Mouse (Mus musculus) liver (tissue): ENCODE data around the gene 1810009J06Rik.
"Not testable (repeated sequence)": the region's sequence is repeated elsewhere in the genome, so short reads cannot be mapped to it uniquely, and the experiment has no call there.

Source experiments
- DNase-seq: peaks from one replicate; pipeline ENCODE4 v3.0.0-alpha.2; 2020; ENCODE audit warnings: mixed read lengths

The 1810009J06Rik gene

DNA sequence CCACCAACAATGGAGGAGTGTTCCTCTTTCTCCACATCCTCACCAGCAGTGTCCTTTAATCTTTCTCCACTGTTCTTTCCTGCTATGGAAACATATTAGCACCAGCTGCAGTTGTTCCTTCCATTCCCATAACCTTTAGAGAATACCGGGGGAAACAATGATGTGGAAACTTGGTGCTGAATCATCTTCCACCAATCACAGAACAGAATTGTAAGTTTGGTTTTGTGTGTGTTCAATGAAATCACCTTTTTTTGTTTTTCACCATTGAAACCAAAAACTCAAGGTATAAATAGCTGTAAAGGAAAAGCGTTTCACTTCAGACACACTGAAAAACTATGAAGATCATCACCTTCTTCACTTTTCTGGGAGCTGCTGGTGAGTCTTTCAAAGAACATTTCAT lies at the start of gene 1810009J06Rik:
1810009J06Rik (plus strand) TSS at position 301 of the 400 bp plus-strand sequence.
- DNase-seq = not testable (repeated sequence)

DNA sequence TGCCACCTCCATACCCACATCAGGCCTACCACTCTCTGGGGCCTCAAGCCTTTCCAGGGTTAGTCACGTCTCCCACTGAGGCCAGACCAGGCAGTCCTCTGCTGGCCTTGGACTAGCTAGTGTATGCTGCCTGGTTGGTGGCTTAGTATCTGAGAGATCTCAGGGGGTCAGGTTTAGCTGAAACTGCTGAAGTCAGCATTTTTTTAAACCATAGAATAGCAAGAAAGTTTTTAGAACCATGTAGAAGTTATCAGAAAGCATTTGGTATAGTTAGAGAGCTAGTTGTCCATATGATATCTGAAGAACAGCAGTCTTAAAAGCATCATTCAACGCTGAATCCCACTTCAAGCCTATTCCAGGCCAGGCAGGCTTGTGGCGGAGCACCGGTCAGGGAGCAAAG lies 44.6 kb upstream of the 1810009J06Rik start:
- DNase-seq = no peak

DNA sequence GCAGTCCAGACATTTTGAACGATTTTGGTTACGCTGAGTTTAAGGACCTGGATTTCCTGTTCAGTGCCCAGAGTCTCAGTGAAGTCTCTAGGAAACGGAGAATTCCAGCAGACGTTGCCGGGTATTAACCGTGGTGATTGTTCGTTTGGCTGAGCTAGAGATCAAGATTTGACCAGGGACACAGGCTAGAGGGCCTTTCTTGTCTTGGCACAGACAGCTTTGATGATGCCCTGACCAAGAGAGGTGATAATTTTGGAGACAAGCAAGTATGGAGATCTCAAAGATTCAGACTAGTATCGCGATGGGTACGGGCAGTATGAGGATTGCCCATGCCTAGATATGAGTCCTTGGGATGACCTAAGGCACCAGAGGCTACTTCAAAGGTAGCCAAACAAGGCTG lies 24.1 kb upstream of the 1810009J06Rik start, which contains the start of gene 1700074P13Rik:
1700074P13Rik (minus strand) TSS at position 101 of the 400 bp plus-strand sequence.
- DNase-seq = no peak

DNA sequence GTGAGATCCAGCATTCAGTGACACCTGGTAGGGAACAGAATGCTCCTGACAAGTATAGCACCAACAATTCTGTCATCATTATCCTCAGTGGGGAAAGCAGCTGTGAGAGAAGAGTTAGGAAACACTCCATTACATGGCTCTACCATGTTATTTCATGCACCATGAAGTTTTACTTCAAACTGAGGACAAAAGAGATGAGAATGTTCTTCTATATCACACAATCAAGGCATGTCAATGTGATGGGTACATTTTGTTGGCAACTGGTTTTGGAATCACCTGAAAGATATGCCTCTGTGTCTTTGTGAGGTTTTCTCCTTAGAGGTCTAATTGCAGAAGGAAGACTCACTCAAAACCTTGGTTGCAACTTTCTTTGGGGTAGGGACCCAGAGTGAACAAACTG lies 12.8 kb upstream of the 1810009J06Rik start, which contains the start of gene Gm4744:
Gm4744 (minus strand) TSS at position 101 of the 400 bp plus-strand sequence.
- DNase-seq = no peak

DNA sequence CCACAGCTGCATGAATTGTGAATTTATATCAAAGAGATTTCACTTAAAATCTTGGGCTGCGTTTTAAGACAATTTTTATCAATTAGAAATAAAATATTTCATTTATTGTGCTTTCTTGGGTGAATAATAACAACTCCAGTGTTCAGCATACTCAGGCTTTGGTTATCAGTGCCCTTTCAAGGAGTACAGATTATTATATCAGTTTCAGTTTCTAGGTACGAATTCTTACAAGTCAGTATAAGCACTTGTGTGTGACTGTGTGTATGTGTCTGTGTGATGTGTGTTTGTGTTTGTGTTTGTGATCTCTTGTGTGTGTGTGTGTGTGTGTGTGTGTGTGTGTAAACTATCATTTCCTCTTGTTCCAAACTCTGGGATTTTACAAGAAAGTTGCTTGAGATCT lies 10.8 kb upstream of the 1810009J06Rik start:
- DNase-seq = no peak

DNA sequence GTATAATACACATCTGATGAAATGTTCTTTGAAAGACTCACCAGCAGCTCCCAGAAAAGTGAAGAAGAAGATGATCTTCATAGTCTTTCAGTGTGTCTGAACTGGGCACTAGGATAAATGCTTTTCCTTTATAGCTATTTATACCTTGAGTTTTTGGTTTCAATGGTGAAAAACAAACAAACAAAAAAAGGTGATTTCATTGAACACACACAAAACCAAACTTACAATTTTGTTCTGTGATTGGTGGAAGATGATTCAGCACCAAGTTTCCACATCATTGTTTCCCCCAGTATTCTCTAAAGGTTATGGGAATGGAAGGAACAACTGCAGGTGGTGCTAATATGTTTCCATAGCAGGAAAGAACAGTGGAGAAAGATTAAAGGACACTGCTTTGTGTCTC lies 34.8 kb downstream of the 1810009J06Rik start, which contains the start of gene Gm2663:
Gm2663 (minus strand) TSS at position 101 of the 400 bp plus-strand sequence.
- not testable (repeated sequence) for DNase-seq

DNA sequence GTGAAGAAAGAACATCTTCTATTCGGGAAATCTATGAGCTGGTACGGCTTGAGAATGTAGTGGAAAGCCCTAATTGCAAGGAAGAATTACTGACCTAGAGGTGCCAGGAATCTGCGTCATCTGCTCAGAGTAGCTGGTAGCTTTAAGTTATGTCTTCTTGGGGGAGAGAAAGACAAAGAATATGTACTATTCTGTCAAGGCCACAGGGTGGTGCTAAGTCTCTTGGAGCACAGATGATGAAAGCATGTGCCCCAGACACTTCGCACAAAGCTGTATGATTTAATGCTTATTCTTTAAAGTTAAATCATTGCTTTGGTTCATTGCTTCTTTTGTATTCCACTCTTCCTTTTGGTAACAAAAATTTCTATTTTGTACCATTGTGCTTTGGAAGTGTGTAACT lies 50.5 kb downstream of the 1810009J06Rik start:
- DNase-seq = no peak
